Mouse (Mus musculus) forebrain, embryonic 16.5 days (tissue): ENCODE measurements around the gene AL607142.1. TPM values are rescaled to one million over a fixed set of nuclear protein-coding genes. Genes with fewer than 3 reads are reported as not detected.

Experiments used
- ATAC-seq: fragments of 200-750 bp; cut with Nextera tagmentation; 2 replicates; pipeline ENCODE4 v1.8.0; 2017; ENCODE audit warnings: mild to moderate bottlenecking, moderate library complexity
- H3K27ac ChIP-seq: fragments of 300-500 bp; sonication (generic); 2 replicates; pipeline ENCODE4 v1.5.1; 2014; ENCODE audit warnings: low read length, control low read depth
- H3K27me3 ChIP-seq: fragments of 300-500 bp; sonication (generic); replicated peaks from 2 replicates; pipeline ENCODE4 v1.6.1; 2014; ENCODE audit warnings: low read length; ENCODE audit not compliant: control insufficient read depth, insufficient read depth
- H3K36me3 ChIP-seq: fragments of 300-500 bp; sonication (generic); 2 replicates; pipeline ENCODE4 v1.6.1; 2014; ENCODE audit not compliant: control insufficient read depth, insufficient read depth
- H3K4me1 ChIP-seq: fragments of 300-500 bp; sonication (generic); replicated peaks from 2 replicates; pipeline ENCODE4 v1.6.1; 2014; ENCODE audit warnings: low read length; ENCODE audit not compliant: control insufficient read depth, insufficient read depth
- H3K4me2 ChIP-seq: fragments of 300-500 bp; sonication (generic); 2 replicates; pipeline ENCODE4 v1.6.1; 2014; ENCODE audit warnings: mild to moderate bottlenecking, low read length, control low read depth
- H3K4me3 ChIP-seq: fragments of 300-500 bp; sonication (generic); replicated peaks from 2 replicates; pipeline ENCODE4 v1.5.1; 2014; ENCODE audit warnings: mild to moderate bottlenecking, low read length, control low read depth
- H3K9ac ChIP-seq: fragments of 300-500 bp; sonication (generic); replicated peaks from 2 replicates; pipeline ENCODE4 v1.6.1; 2014; ENCODE audit warnings: low read depth, low read length, control low read depth
- H3K9me3 ChIP-seq: fragments of 300-500 bp; sonication (generic); 2 replicates; pipeline ENCODE4 v1.6.1; 2016; ENCODE audit warnings: low read length; ENCODE audit not compliant: control insufficient read depth
- WGBS: fragments of 180-500 bp; shearing (Covaris S2); extraction: QIAGEN DNeasy Blood & Tissue Kit; methylation state at CpG from one replicate; pipeline ENCODE4 v1.1.7; 2014; 5-methylcytosine and 5-hydroxymethylcytosine counted together
- polyA plus RNA-seq: library from polyadenylated mRNA; unstranded; fragments of >200 nt; fragmentation: Nextera tagmentation; extraction: Ambion mirVana; gene quantifications from 2 replicates; pipeline ENCODE4 v1.2.1, GENCODE M21; 2015

Gene AL607142.1
- polyA plus RNA-seq, 1 experiment from 2014 or later, result not detected

DNA sequence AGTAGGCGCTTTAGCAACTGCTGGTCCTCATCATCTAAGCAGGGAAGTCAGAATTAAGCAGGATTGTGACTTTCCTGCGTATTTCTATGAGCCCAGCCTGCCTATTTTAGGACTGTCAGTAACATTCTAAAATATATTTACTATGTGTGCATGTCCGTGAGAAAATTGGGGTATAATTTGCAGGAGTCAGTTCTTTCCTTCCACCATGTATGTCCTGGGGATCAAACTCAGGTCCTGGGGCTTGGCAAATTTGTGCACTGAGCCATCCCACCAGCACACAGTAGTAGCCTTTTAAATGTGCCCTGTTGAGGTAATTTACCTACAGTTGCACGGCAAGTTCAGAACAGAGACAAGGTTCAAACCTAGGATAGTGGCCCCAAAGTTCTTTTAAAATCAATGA is 28.5 kb upstream of the AL607142.1 start:
- WGBS, result 91% methylated on average over 4 of the region's 4 CpGs
- Histone ChIP-seq H3K9ac (no peak overlapping the region), H3K27ac (no peak overlapping the region), H3K9me3 (no peaks in the 10 kb centered on the region), H3K4me2 (no peak overlapping the region), H3K4me3 (no peak overlapping the region), H3K4me1 (peaks cover 38% of the 10 kb centered on the region), H3K27me3 (peaks cover 12% of the 10 kb centered on the region), H3K36me3 (no peaks in the 10 kb centered on the region)
- no peak for ATAC-seq

GRCm38 (mm10) chr4:120037007-120037406 is 27.8 kb upstream of the AL607142.1 start:
- whole genome bisulfite sequencing, result 55% methylated on average over 7 of the region's 7 CpGs
- Histone ChIP-seq H3K4me3 (no peak overlapping the region), H3K36me3 (no peaks in the 10 kb centered on the region), H3K9me3 (no peaks in the 10 kb centered on the region), H3K9ac (no peak overlapping the region), H3K4me2 (no peak overlapping the region), H3K4me1 (peaks cover 37% of the 10 kb centered on the region), H3K27ac (no peak overlapping the region), H3K27me3 (peaks cover 5% of the 10 kb centered on the region)
- ATAC-seq, result no peak

GRCm38 (mm10) chr4:120041520-120041919 is 23.3 kb upstream of the AL607142.1 start:
- 87% methylated on average over 2 of the region's 2 CpGs for WGBS
- Histone ChIP-seq H3K27ac (no peak overlapping the region), H3K4me1 (peaks cover 25% of the 10 kb centered on the region), H3K4me3 (no peak overlapping the region), H3K36me3 (no peaks in the 10 kb centered on the region), H3K4me2 (no peak overlapping the region), H3K9me3 (no peaks in the 10 kb centered on the region), H3K27me3 (no peaks in the 10 kb centered on the region), H3K9ac (no peak overlapping the region)
- ATAC-seq, result no peak

DNA sequence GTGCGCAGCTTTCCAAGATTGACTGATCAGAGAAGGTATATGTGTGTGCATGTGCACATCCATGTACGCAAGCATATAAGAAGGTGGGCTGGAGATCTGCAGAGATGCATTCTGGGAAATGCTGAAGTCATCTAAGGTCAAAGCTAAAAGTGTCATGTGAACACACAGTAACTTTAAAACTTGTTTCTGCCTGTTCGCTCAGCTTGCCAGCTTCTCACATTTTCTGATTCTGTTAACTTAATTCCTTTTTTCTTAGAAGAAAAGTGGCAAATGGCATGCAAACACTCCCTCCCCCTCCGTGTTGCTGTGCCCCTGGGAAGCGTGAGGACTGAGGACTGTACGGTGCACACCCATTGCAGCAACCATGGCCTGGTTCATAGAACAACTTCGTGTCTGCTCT is 22.3 kb upstream of the AL607142.1 start:
- Histone ChIP-seq H3K4me3 (no peak overlapping the region), H3K9me3 (no peaks in the 10 kb centered on the region), H3K9ac (no peak overlapping the region), H3K4me1 (peaks cover 22% of the 10 kb centered on the region), H3K4me2 (no peak overlapping the region), H3K27me3 (no peaks in the 10 kb centered on the region), H3K36me3 (no peaks in the 10 kb centered on the region), H3K27ac (no peak overlapping the region)
- 85% methylated on average over 7 of the region's 7 CpGs for WGBS
- no peak for ATAC-seq

DNA sequence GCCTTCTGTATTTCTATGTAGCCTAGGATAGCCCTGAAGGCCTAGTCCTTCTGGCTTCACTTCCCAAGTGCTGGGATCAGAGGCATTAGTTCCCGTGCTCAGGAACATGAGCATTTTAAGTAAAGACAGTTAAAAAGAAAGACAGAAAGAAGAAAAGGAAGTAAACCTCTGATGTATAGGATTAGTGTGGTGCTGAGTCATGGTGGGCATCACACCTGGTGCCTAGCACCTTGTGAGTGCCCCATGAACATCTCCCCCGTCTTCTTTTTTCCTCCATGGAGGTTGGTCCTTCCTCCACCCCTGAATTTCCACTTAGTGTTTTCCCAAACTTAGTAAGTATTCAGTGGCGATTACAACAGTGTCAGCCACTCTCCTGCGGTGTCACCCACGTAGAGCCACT is 20.2 kb upstream of the AL607142.1 start:
- peak overlapping the region; percentile 91 for H3K27ac ChIP-seq
- WGBS, result 61% methylated on average over 5 of the region's 5 CpGs

GRCm38 (mm10) chr4:120045131-120045537 is 19.7 kb upstream of the AL607142.1 start:
- Histone ChIP-seq H3K9ac (no peak overlapping the region), H3K4me3 (no peak overlapping the region), H3K27ac (peak overlapping the region; percentile 91), H3K36me3 (no peaks in the 10 kb centered on the region), H3K27me3 (no peaks in the 10 kb centered on the region), H3K9me3 (no peaks in the 10 kb centered on the region), H3K4me2 (no peak overlapping the region), H3K4me1 (peaks cover 16% of the 10 kb centered on the region)
- 19% methylated on average over 5 of the region's 5 CpGs for WGBS
- ATAC-seq, result peak; percentile 87

More for the DNA sequence above, 20.2 kb upstream of the AL607142.1 start:
- Histone ChIP-seq H3K4me3 (no peak overlapping the region), H3K4me2 (no peak overlapping the region), H3K9ac (no peak overlapping the region), H3K9me3 (no peaks in the 10 kb centered on the region), H3K27me3 (no peaks in the 10 kb centered on the region), H3K4me1 (peaks cover 16% of the 10 kb centered on the region), H3K36me3 (no peaks in the 10 kb centered on the region)
- ATAC-seq, result no peak

GRCm38 (mm10) chr4:120045871-120046270 is 18.9 kb upstream of the AL607142.1 start:
- H3K4me2 ChIP-seq, result no peak overlapping the region
- no peak overlapping the region for H3K9ac ChIP-seq
- no peak; the same call in 1 of the 2 replicates for ATAC-seq
- H3K9me3 ChIP-seq, result no peaks in the 10 kb centered on the region
- H3K27ac ChIP-seq, result peak overlapping the region; percentile 91
- 91% methylated on average over 7 of the region's 7 CpGs for WGBS
- H3K36me3 ChIP-seq, result no peaks in the 10 kb centered on the region
- H3K4me3 ChIP-seq, result no peak overlapping the region
- H3K4me1 ChIP-seq, result peaks cover 16% of the 10 kb centered on the region
- H3K27me3 ChIP-seq, result no peaks in the 10 kb centered on the region

- no peaks in the 10 kb centered on the region for H3K27me3 ChIP-seq
- H3K4me2 ChIP-seq, result no peak overlapping the region
- no peaks in the 10 kb centered on the region for H3K36me3 ChIP-seq
- no peak overlapping the region for H3K9ac ChIP-seq
- H3K27ac ChIP-seq, result no peak overlapping the region
- 28% methylated on average over 4 of the region's 4 CpGs for WGBS
- H3K4me1 ChIP-seq, result peaks cover 16% of the 10 kb centered on the region
- no peak overlapping the region for H3K4me3 ChIP-seq
- H3K9me3 ChIP-seq, result no peaks in the 10 kb centered on the region
- ATAC-seq, result no peak
Measured at GRCm38 (mm10) chr4:120047060-120047459, 17.7 kb upstream of the AL607142.1 start.

GRCm38 (mm10) chr4:120048274-120048673 is 16.5 kb upstream of the AL607142.1 start:
- whole genome bisulfite sequencing, result 78% methylated on average over 4 of the region's 4 CpGs
- Histone ChIP-seq H3K36me3 (no peaks in the 10 kb centered on the region), H3K4me3 (no peak overlapping the region), H3K27me3 (no peaks in the 10 kb centered on the region), H3K9ac (no peak overlapping the region), H3K4me2 (no peak overlapping the region), H3K27ac (no peak overlapping the region), H3K9me3 (no peaks in the 10 kb centered on the region), H3K4me1 (peaks cover 16% of the 10 kb centered on the region)
- no peak for ATAC-seq

DNA sequence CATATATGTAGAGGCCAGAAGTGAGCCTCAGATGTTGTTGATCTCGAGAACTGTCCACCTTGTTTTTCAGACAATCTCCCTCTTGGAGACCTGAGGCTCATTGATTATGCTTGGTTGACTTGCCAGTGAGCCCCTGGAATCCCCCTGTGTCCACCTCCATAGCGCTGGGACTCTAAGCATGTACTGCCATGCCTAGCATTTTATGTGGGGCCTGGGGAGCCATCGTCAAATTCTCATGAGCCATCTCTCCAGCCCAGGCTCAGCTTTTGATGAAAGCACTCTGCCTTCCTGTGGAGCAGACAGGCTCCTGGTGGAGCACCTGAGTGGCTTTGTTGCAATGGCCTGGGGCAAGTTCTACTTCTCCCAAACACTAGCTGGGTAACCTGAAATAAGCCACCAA is 14.9 kb upstream of the AL607142.1 start:
- Histone ChIP-seq H3K4me3 (no peak overlapping the region), H3K36me3 (no peaks in the 10 kb centered on the region), H3K4me1 (peaks cover 14% of the 10 kb centered on the region), H3K4me2 (no peak overlapping the region), H3K9me3 (no peaks in the 10 kb centered on the region), H3K27ac (no peak overlapping the region), H3K9ac (no peak overlapping the region), H3K27me3 (no peaks in the 10 kb centered on the region)
- no peak for ATAC-seq
- WGBS, result 86% methylated on average over 3 of the region's 3 CpGs
